9 mouse cellular contexts compared by ENCODE assay signal in the genomic region with DNA sequence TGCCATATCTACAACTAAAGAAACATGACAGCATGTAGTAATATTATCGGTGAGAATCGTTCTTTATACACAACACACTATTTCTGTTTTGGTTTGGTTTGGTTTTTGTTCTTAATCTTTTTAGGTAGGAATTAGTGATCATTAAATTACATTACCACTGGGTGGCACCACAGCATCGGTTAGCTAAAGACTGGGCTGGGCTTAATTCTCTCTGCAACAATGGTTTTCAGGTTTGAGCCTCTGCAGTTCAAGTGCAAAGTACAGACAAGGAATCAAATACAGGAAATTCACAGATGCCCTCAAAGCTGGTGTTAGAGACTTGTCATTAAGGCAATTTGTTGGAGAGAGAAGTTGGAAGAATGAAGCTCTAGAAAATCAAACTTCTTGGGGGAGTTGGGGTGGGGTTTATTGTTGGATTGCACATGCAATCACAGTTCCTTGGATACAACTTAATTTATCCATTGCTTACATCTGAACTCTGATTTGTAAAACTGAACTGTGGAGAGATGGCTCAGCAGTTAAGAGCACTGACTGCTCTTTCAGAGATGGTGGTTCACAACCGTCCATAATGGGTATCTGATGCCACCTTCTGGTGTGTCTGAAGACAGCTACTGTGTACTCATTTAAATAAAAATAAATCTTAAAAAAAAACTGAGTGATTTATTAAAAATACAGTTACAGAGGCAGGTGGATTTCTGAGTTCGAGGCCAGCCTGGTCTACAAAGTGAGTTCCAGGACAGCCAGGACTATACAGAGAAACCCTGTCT. TPM values are rescaled to one million over a fixed set of nuclear protein-coding genes. Genes with fewer than 3 reads are reported as not detected.
DNase-seq lines count a peak whose midpoint lies in the region; ATAC-seq and TF ChIP-seq lines count a peak whose summit lies in the region.
"Had no signal": no experiment of that assay in that cellular context is flagged by ENCODE, and none has a peak within 500 bp of the region (broad histone marks: within the 10 kb centered on the region; RNA-seq: fewer than 3 reads in every experiment).

No protein-coding gene starts in this region.

- no peaks in the 10 kb centered on the region for H3K9me3 ChIP-seq in limb, embryonic 14.5 days (ENCODE audit: control insufficient read depth, low read length)
- H3K9me3 ChIP-seq in midbrain, embryonic 16.5 days (replicated peaks; ENCODE audit: control insufficient read depth, low read length, poor library complexity, severe bottlenecking) = no peaks in the 10 kb centered on the region
- H3K9me3 ChIP-seq: embryonic facial prominence, embryonic 12.5 days had no signal

- H3K4me3 ChIP-seq in layer of hippocampus, adult 2 months = no peak overlapping the region
- H3K4me3 ChIP-seq in limb, embryonic 14.5 days (replicated peaks; ENCODE audit: low read length) = no peak overlapping the region
- H3K4me3 ChIP-seq in midbrain, embryonic 16.5 days (ENCODE audit: low read depth, low read length) = no peak overlapping the region
- H3K4me3 ChIP-seq: embryonic facial prominence, embryonic 12.5 days had no signal

- no peaks in the 10 kb centered on the region for H3K27me3 ChIP-seq in limb, embryonic 14.5 days (ENCODE audit: control insufficient read depth, insufficient read depth, low read length)
- H3K27me3 ChIP-seq in midbrain, embryonic 16.5 days (ENCODE audit: control insufficient read depth, insufficient read depth, low read depth, low read length) = no peaks in the 10 kb centered on the region
- H3K27me3 ChIP-seq: embryonic facial prominence, embryonic 12.5 days had no signal

- H3K4me1 ChIP-seq in limb, embryonic 14.5 days (ENCODE audit: control insufficient read depth, insufficient read depth, low read length) = peaks cover 6% of the 10 kb centered on the region
- no peaks in the 10 kb centered on the region for H3K4me1 ChIP-seq in midbrain, embryonic 16.5 days (ENCODE audit: control insufficient read depth, insufficient read depth, low read length)

- no peak for TF ChIP-seq POLR2A in limb, embryonic 14.5 days (IDR thresholded peaks at IDR 0.05; ENCODE audit: borderline replicate concordance, extremely low read depth, insufficient read depth, insufficient read length)

- WGBS in limb, embryonic 14.5 days = 27% methylated on average over 5 of the region's 5 CpGs
- 27% methylated on average over 5 of the region's 5 CpGs for WGBS in midbrain, embryonic 16.5 days

- H3K4me2 ChIP-seq in limb, embryonic 14.5 days (replicated peaks; ENCODE audit: low read depth, low read length, severe bottlenecking) = no peak overlapping the region
- H3K4me2 ChIP-seq in midbrain, embryonic 16.5 days (ENCODE audit: low read length) = no peak overlapping the region
- H3K4me2 ChIP-seq: embryonic facial prominence, embryonic 12.5 days had no signal

- peak in 1 of 2 experiments; percentile 53 for DNase-seq in layer of hippocampus, adult 2 months (ENCODE audit: low spot score in 2 of 2)
- no peak for DNase-seq in layer of hippocampus, adult 9-10 months (ENCODE audit: low spot score)
- peak; percentile 76 for DNase-seq in MN1 (ENCODE audit: low spot score)
- DNase-seq in limb, embryonic 14.5 days (ENCODE audit: low spot score) = peak; percentile 88
- no peak for DNase-seq in ovary, postnatal 36 days (ENCODE audit: low spot score)

- no peaks in the 10 kb centered on the region for H3K36me3 ChIP-seq in limb, embryonic 14.5 days (ENCODE audit: control insufficient read depth, insufficient read depth, low read length)
- no peaks in the 10 kb centered on the region for H3K36me3 ChIP-seq in midbrain, embryonic 16.5 days (ENCODE audit: control insufficient read depth, insufficient read depth, low read length)
- H3K36me3 ChIP-seq: embryonic facial prominence, embryonic 12.5 days had no signal

- TF ChIP-seq CTCF in layer of hippocampus, adult 2 months (conservative IDR thresholded peaks at IDR 0.05) = peak; percentile 73

- no peak overlapping the region for H3K27ac ChIP-seq in layer of hippocampus, adult 2 months
- no peak overlapping the region for H3K27ac ChIP-seq in limb, embryonic 14.5 days (replicated peaks; ENCODE audit: low read depth, low read length)
- H3K27ac ChIP-seq in midbrain, embryonic 16.5 days (ENCODE audit: low read length) = no peak overlapping the region
- H3K27ac ChIP-seq: embryonic facial prominence, embryonic 12.5 days had no signal

- ATAC-seq in common myeloid progenitor, adult 5-6 weeks (replicated peaks; ENCODE audit: low read depth, poor library complexity, severe bottlenecking) = peak; percentile 99
- peak; percentile 95 to 98 for ATAC-seq in hematopoietic stem cell, adult 5-6 weeks (replicated peaks in 1 of 2; ENCODE audit: insufficient read depth in 1 of 2, low FRiP score in 2 of 2, low TSS enrichment in 1 of 2, low read depth in 1 of 2, poor library complexity in 2 of 2, severe bottlenecking in 2 of 2)
- peak; percentile 36; the same call in 1 of the 2 replicates for ATAC-seq in limb, embryonic 14.5 days (ENCODE audit: low FRiP score, low read depth)
- ATAC-seq in midbrain, embryonic 16.5 days = peak; percentile 73; the same call in 1 of the 2 replicates

- no peak overlapping the region for H3K9ac ChIP-seq in limb, embryonic 14.5 days (ENCODE audit: low read depth, low read length, severe bottlenecking)
- H3K9ac ChIP-seq in midbrain, embryonic 16.5 days (ENCODE audit: low read depth, low read length) = no peak overlapping the region
- H3K9ac ChIP-seq: embryonic facial prominence, embryonic 12.5 days had no signal

RNA-seq across cellular contexts. Expression of a gene that starts 2.5 kb away (rescaled TPM):
- not detected for total RNA-seq in layer of hippocampus, adult 2 months (2021)
- not detected in 2 replicates for total RNA-seq in common myeloid progenitor, adult 5-6 weeks (2017)
- total RNA-seq in hematopoietic stem cell, adult 5-6 weeks (2017) = not detected in 2 replicates
- not detected in 2 replicates for polyA plus RNA-seq in limb, embryonic 14.5 days (2012; rRNA removed)
- not detected in 2 replicates for polyA plus RNA-seq in limb, embryonic 14.5 days (2014; fragmentation: Nextera tagmentation; extraction: Ambion mirVana)
- polyA plus RNA-seq in midbrain, embryonic 16.5 days (2015; fragmentation: Nextera tagmentation; extraction: Ambion mirVana) = not detected in 2 replicates
- polyA plus RNA-seq: embryonic facial prominence, embryonic 12.5 days had no signal

RNA-seq across cellular contexts. Expression of a gene that starts 7.2 kb away (rescaled TPM):
- 1 to 10 TPM; 2.8 to 2.9 TPM for total RNA-seq in layer of hippocampus, adult 2 months (2021)
- 19.7 and 27.1 TPM in 2 replicates for total RNA-seq in common myeloid progenitor, adult 5-6 weeks (2017)
- 26.8 and 31.1 TPM in 2 replicates for total RNA-seq in hematopoietic stem cell, adult 5-6 weeks (2017)
- polyA plus RNA-seq in limb, embryonic 14.5 days (2012; rRNA removed) = 13.5 and 15.0 TPM in 2 replicates
- 10.4 and 12.1 TPM in 2 replicates for polyA plus RNA-seq in limb, embryonic 14.5 days (2014; fragmentation: Nextera tagmentation; extraction: Ambion mirVana)
- polyA plus RNA-seq in midbrain, embryonic 16.5 days (2015; fragmentation: Nextera tagmentation; extraction: Ambion mirVana) = 5.7 and 7.9 TPM in 2 replicates

RNA-seq across cellular contexts. Expression of a gene that starts 31.0 kb away (rescaled TPM):
- total RNA-seq in layer of hippocampus, adult 2 months (2021) = 10 to 100 TPM; 43.9 to 49.9 TPM
- total RNA-seq in common myeloid progenitor, adult 5-6 weeks (2017) = 3.4 and 4.2 TPM in 2 replicates
- 6.6 and 7.8 TPM in 2 replicates for total RNA-seq in hematopoietic stem cell, adult 5-6 weeks (2017)
- polyA plus RNA-seq in limb, embryonic 14.5 days (2012; rRNA removed) = 4.7 and 4.8 TPM in 2 replicates
- polyA plus RNA-seq in limb, embryonic 14.5 days (2014; fragmentation: Nextera tagmentation; extraction: Ambion mirVana) = 6.6 and 8.4 TPM in 2 replicates
- polyA plus RNA-seq in midbrain, embryonic 16.5 days (2015; fragmentation: Nextera tagmentation; extraction: Ambion mirVana) = 14.2 and 15.1 TPM in 2 replicates

RNA-seq across cellular contexts. Expression of a gene that starts 56.0 kb away (rescaled TPM):
- 10 to 100 TPM; 30.9 to 31.6 TPM for total RNA-seq in layer of hippocampus, adult 2 months (2021)
- 13.2 and 13.7 TPM in 2 replicates for total RNA-seq in common myeloid progenitor, adult 5-6 weeks (2017)
- total RNA-seq in hematopoietic stem cell, adult 5-6 weeks (2017) = 13.0 and 16.0 TPM in 2 replicates
- polyA plus RNA-seq in limb, embryonic 14.5 days (2012; rRNA removed) = 22.2 and 23.2 TPM in 2 replicates
- polyA plus RNA-seq in limb, embryonic 14.5 days (2014; fragmentation: Nextera tagmentation; extraction: Ambion mirVana) = 31.1 and 34.8 TPM in 2 replicates
- 110 and 112 TPM in 2 replicates for polyA plus RNA-seq in midbrain, embryonic 16.5 days (2015; fragmentation: Nextera tagmentation; extraction: Ambion mirVana)

Comparison
In these comparisons a context has a peak if more than half of its experiments do, and no peak if none do; other contexts are left out.
1. DNase-seq: peak in MN1 (single experiment) and limb, embryonic 14.5 days (single experiment); none in layer of hippocampus, adult 9-10 months (single experiment) and ovary, postnatal 36 days (single experiment).
2. ATAC-seq: peak in every context shown above with its lines; median percentile 99 in common myeloid progenitor, adult 5-6 weeks; 96 in hematopoietic stem cell, adult 5-6 weeks; 73 in midbrain, embryonic 16.5 days; 36 in limb, embryonic 14.5 days.